Mouse (Mus musculus): ENCODE results near the gene Cln5. TPM values are rescaled to one million over a fixed set of nuclear protein-coding genes. Genes with fewer than 3 reads are reported as not detected.

Cln5 gene
- polyA plus RNA-seq, 1 experiment from 2014 or later: 33.9 TPM

GRCm38 (mm10) chr14:103065294-103066167, 4.5 kb upstream of the Cln5 start:
- Histone ChIP-seq H3K27me3 (no peaks in the 10 kb centered on the region), H3K4me1 (peaks cover 7% of the 10 kb centered on the region), H3K9me3 (replicated peaks) (no peaks in the 10 kb centered on the region), H3K4me2 (no peak overlapping the region), H3K36me3 (no peaks in the 10 kb centered on the region), H3K9ac (no peak overlapping the region), H3K4me3 (replicated peaks) (no peak overlapping the region), H3K27ac (no peak overlapping the region)
- 11% methylated on average over 10 of the region's 10 CpGs for WGBS
- ATAC-seq (replicated peaks; ENCODE audit: low FRiP score): no peak

DNA sequence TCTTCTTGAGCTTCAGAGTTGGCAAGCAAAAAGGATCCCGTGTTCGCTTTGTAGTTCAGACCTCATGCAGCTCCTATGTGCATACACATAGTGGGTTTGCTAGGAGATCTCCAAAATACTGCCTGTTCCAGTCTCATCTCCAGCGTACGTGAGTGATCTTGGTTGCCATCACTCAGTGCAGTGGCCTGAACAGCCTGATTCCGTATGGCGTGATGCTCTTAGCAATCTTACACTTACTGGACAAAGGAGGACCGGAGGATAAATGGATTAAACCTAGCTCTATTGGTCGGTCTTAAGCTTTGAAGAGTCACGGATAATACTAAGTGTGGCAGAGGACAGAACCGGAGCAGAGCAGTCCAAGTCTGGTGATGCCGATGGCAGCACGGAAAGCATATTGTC, 552 bp upstream of the Cln5 start:
- H3K4me3 ChIP-seq (replicated peaks): peak overlapping the region; percentile 86
- H3K4me1 ChIP-seq: peaks cover 13% of the 10 kb centered on the region
- H3K4me2 ChIP-seq: peak overlapping the region; percentile 85
- H3K9me3 ChIP-seq (replicated peaks): no peaks in the 10 kb centered on the region
- WGBS: 19% methylated on average over 12 of the region's 12 CpGs
- peaks cover 22% of the 10 kb centered on the region for H3K36me3 ChIP-seq
- no peaks in the 10 kb centered on the region for H3K27me3 ChIP-seq
- H3K27ac ChIP-seq: peak overlapping the region; percentile 94
- peak overlapping the region; percentile 71 for H3K9ac ChIP-seq
- no peak; the same call in 1 of the 2 replicates for ATAC-seq (replicated peaks; ENCODE audit: low FRiP score)

GRCm38 (mm10) chr14:103070790-103071189, 774 bp downstream of the Cln5 start:
- Histone ChIP-seq H3K4me2 (peak overlapping the region; percentile 85), H3K27ac (peak overlapping the region; percentile 94), H3K4me3 (replicated peaks) (peak overlapping the region; percentile 86), H3K9me3 (replicated peaks) (no peaks in the 10 kb centered on the region), H3K4me1 (peaks cover 11% of the 10 kb centered on the region), H3K36me3 (peaks cover 35% of the 10 kb centered on the region), H3K27me3 (no peaks in the 10 kb centered on the region), H3K9ac (peak overlapping the region; percentile 71)
- ATAC-seq (replicated peaks; ENCODE audit: low FRiP score): no peak
- WGBS: 3% methylated on average over 10 of the region's 10 CpGs

GRCm38 (mm10) chr14:103071471-103071870, 1.5 kb downstream of the Cln5 start:
- H3K4me3 ChIP-seq (replicated peaks): no peak overlapping the region
- H3K27ac ChIP-seq: no peak overlapping the region
- H3K9me3 ChIP-seq (replicated peaks): no peaks in the 10 kb centered on the region
- WGBS: 92% methylated on average over 12 of the region's 12 CpGs
- no peak overlapping the region for H3K9ac ChIP-seq
- no peak for ATAC-seq (replicated peaks; ENCODE audit: low FRiP score)
- no peak overlapping the region for H3K4me2 ChIP-seq
- H3K4me1 ChIP-seq: peaks cover 11% of the 10 kb centered on the region
- no peaks in the 10 kb centered on the region for H3K27me3 ChIP-seq
- H3K36me3 ChIP-seq: peaks cover 42% of the 10 kb centered on the region

GRCm38 (mm10) chr14:103072731-103073130, 2.7 kb downstream of the Cln5 start:
- H3K4me3 ChIP-seq (replicated peaks): no peak overlapping the region
- 90% methylated on average over 4 of the region's 4 CpGs for WGBS
- H3K27me3 ChIP-seq: no peaks in the 10 kb centered on the region
- no peak overlapping the region for H3K27ac ChIP-seq
- H3K9ac ChIP-seq: no peak overlapping the region
- H3K9me3 ChIP-seq (replicated peaks): no peaks in the 10 kb centered on the region
- H3K4me2 ChIP-seq: no peak overlapping the region
- peaks cover 54% of the 10 kb centered on the region for H3K36me3 ChIP-seq
- H3K4me1 ChIP-seq: peaks cover 11% of the 10 kb centered on the region
- no peak for ATAC-seq (replicated peaks; ENCODE audit: low FRiP score)

DNA sequence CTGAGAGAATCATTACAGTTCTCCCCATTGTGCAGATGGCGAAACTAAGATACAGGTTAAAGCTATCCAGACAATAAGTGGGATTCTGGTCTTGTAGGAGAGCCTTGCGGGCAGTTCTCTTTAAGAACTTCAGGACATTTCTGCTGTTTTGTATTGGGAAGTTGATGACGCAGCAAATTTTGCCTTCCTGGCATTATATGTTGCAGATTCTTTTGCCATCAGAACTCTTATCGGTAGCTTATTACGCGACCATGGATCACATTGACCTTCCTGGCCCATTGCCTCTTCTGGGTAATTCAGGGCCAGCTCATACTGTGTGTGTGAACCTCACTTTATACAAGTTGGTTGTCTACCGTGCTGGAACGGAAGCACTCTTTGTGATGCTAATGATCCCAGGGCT, 3.8 kb downstream of the Cln5 start:
- Histone ChIP-seq H3K4me3 (replicated peaks) (no peak overlapping the region), H3K9ac (no peak overlapping the region), H3K4me1 (peaks cover 11% of the 10 kb centered on the region), H3K4me2 (no peak overlapping the region), H3K27ac (no peak overlapping the region), H3K27me3 (no peaks in the 10 kb centered on the region), H3K9me3 (replicated peaks) (no peaks in the 10 kb centered on the region), H3K36me3 (peaks cover 63% of the 10 kb centered on the region)
- WGBS: 98% methylated on average over 8 of the region's 8 CpGs
- no peak for ATAC-seq (replicated peaks; ENCODE audit: low FRiP score)

DNA sequence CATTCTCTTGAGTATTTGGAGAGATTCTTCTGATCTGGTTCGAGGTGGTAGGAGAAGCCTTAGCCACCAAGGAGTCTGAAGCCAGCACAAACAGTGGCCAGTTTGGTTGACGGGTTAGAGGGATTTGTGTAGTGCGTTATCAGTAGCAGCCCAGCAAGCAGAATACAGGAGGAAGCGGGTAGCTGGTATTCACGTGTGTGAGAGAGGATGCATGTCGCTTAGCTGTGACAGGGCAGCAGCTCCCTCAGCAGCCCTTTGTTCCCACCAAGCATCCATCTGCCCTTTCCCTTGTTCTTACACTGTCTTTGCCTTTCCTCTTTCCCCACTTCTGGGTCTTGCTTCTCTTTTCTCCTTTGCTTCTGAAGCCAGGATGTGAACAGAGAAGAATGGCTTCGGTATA, 5.2 kb downstream of the Cln5 start:
- H3K9me3 ChIP-seq (replicated peaks): no peaks in the 10 kb centered on the region
- H3K36me3 ChIP-seq: peaks cover 74% of the 10 kb centered on the region
- H3K27me3 ChIP-seq: no peaks in the 10 kb centered on the region
- H3K27ac ChIP-seq: no peak overlapping the region
- ATAC-seq (replicated peaks; ENCODE audit: low FRiP score): no peak
- no peak overlapping the region for H3K9ac ChIP-seq
- no peak overlapping the region for H3K4me2 ChIP-seq
- WGBS: 89% methylated on average over 7 of the region's 7 CpGs
- H3K4me3 ChIP-seq (replicated peaks): no peak overlapping the region
- H3K4me1 ChIP-seq: peaks cover 6% of the 10 kb centered on the region

DNA sequence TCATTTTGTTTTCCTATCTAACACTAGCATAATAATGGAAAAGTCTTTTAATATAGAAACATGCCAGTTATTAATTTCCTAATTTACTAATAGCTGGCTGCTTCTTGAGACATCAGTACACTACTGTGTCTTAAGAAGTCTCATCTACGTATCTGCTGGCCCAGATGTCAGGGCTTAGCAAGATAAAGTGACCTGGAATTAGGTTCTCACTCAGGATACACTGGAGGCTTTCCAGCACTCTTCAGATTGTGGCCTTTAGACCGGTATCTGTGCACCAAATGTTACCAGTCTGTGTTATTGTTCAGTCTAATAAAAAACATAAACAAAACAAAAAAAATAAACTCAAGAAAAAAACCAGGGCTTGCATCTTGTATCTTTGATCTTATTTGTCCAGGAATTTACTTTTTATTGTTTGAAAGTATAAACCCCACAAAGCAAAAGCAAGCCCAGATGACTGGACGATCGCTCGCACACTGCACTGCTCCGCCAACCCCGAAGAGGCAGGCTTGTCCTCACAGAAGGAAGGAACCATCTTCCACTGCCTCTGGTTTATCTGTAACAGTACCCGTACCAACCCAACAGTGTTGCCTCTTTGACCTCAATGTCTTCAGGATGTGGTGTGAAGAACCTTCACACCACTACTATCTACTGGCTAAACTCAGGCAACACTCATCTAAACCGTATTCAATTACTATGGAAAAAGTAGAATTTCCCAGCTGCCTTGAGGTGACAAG, 7.4 kb downstream of the Cln5 start:
- Histone ChIP-seq H3K4me2 (no peak overlapping the region), H3K4me3 (replicated peaks) (no peak overlapping the region), H3K4me1 (no peaks in the 10 kb centered on the region), H3K36me3 (peaks cover 75% of the 10 kb centered on the region), H3K9me3 (replicated peaks) (no peaks in the 10 kb centered on the region), H3K27ac (no peak overlapping the region), H3K27me3 (no peaks in the 10 kb centered on the region), H3K9ac (no peak overlapping the region)
- 93% methylated on average over 9 of the region's 9 CpGs for WGBS
- no peak for ATAC-seq (replicated peaks; ENCODE audit: low FRiP score)

GRCm38 (mm10) chr14:103078006-103078912, 8.2 kb downstream of the Cln5 start:
- ATAC-seq (replicated peaks; ENCODE audit: low FRiP score): no peak
- Histone ChIP-seq H3K27ac (no peak overlapping the region), H3K36me3 (peaks cover 73% of the 10 kb centered on the region), H3K4me1 (no peaks in the 10 kb centered on the region), H3K4me2 (no peak overlapping the region), H3K4me3 (replicated peaks) (no peak overlapping the region), H3K27me3 (no peaks in the 10 kb centered on the region), H3K9me3 (replicated peaks) (no peaks in the 10 kb centered on the region), H3K9ac (no peak overlapping the region)
- WGBS: 88% methylated on average over 16 of the region's 16 CpGs

DNA sequence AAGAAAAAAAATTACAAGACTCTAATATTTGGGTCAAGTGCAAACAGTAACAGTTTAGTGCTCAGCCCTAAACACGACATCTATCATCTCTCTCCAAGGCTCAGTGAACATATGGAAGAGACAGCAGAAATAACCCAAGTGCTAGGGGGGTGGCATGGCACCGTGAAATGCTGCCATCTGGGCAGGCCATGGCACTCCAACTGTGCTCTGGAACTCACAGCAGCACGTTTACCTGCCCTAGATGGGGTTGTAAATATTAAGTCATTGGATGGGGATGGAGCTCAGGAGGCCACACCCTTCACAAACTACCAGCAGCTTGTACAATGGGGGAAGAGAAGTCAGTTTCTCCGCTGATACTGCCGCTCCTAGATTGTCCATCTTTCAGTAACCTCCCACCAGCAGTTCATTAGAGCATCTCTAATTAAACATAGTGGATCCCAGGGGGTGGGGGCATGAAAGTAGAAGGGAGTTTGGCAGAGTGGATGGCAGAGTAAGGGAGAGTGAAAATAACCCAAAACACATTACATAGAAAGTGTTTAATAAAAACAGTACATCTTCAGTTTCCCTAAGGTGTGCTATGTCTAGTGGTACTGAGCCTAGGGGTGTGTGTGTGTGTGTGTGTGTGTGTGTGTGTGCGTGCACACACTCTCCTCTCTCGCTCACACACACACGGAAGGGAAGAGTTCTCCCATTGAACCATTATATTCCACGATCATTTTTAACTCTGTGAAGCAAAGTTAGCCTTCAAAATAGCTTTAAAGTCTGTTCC, 9.4 kb downstream of the Cln5 start:
- peaks cover 70% of the 10 kb centered on the region for H3K36me3 ChIP-seq
- ATAC-seq (replicated peaks; ENCODE audit: low FRiP score): peak; percentile 33; the same call in 1 of the 2 replicates
- H3K4me1 ChIP-seq: no peaks in the 10 kb centered on the region
- 88% methylated on average over 9 of the region's 9 CpGs for WGBS
- no peak overlapping the region for H3K4me3 ChIP-seq (replicated peaks)
- H3K27me3 ChIP-seq: no peaks in the 10 kb centered on the region
- H3K4me2 ChIP-seq: no peak overlapping the region
- H3K27ac ChIP-seq: no peak overlapping the region
- no peaks in the 10 kb centered on the region for H3K9me3 ChIP-seq (replicated peaks)
- H3K9ac ChIP-seq: no peak overlapping the region

- ATAC-seq (replicated peaks; ENCODE audit: low FRiP score): no peak
- WGBS: 74% methylated on average over 1 of the region's 1 CpGs
Observed at GRCm38 (mm10) chr14:103085840-103086533, 16.0 kb downstream of the Cln5 start.

More at GRCm38 (mm10) chr14:103085840-103086533, 16.0 kb downstream of the Cln5 start:
- H3K9me3 ChIP-seq (replicated peaks): no peaks in the 10 kb centered on the region
- no peak overlapping the region for H3K4me3 ChIP-seq (replicated peaks)
- H3K27me3 ChIP-seq: no peaks in the 10 kb centered on the region
- no peak overlapping the region for H3K4me2 ChIP-seq
- no peaks in the 10 kb centered on the region for H3K4me1 ChIP-seq
- H3K36me3 ChIP-seq: peaks cover 70% of the 10 kb centered on the region
- H3K9ac ChIP-seq: no peak overlapping the region
- H3K27ac ChIP-seq: no peak overlapping the region
